In genomic region chr7:97536571-97536970, GRCm38 (mm10) we compare ENCODE assay signal across 25 mouse cellular contexts.
"Had no signal": no experiment of that assay in that cellular context is flagged by ENCODE, and none has a peak within 500 bp of the region (broad histone marks: within the 10 kb centered on the region; RNA-seq: fewer than 3 reads in every experiment).

No protein-coding gene starts in this region.

- H3K27me3 ChIP-seq: heart, embryonic 12.5 days; hindbrain, embryonic 12.5 days; intestine, embryonic 15.5 days; limb, embryonic 13.5 days; limb, embryonic 15.5 days; liver, embryonic 12.5 days had no signal

- H3K4me3 ChIP-seq: gastrocnemius, adult 2 months; heart, adult 2 months; heart, embryonic 12.5 days; hindbrain, embryonic 10.5 days; hindbrain, embryonic 12.5 days; intestine, embryonic 15.5 days; layer of hippocampus, adult 2 months; limb, embryonic 13.5 days; limb, embryonic 15.5 days; liver, embryonic 12.5 days had no signal

- H3K4me2 ChIP-seq: heart, embryonic 12.5 days; hindbrain, embryonic 12.5 days; hindbrain, embryonic 14.5 days; intestine, embryonic 15.5 days; limb, embryonic 13.5 days; limb, embryonic 15.5 days; liver, embryonic 12.5 days had no signal

- ATAC-seq: hindbrain, embryonic 16.5 days; inflammation-experienced regulatory T-cells, adult 6 months; intestine, embryonic 15.5 days; intestine, postnatal 0 days; liver, embryonic 12.5 days had no signal

- H3K4me1 ChIP-seq: heart, embryonic 12.5 days; hindbrain, embryonic 10.5 days; hindbrain, embryonic 12.5 days; intestine, embryonic 15.5 days; limb, embryonic 13.5 days; limb, embryonic 15.5 days; liver, embryonic 12.5 days had no signal

- H3K9ac ChIP-seq: heart, embryonic 12.5 days; hindbrain, embryonic 12.5 days; hindbrain, embryonic 14.5 days; intestine, embryonic 15.5 days; limb, embryonic 13.5 days; limb, embryonic 15.5 days; liver, embryonic 12.5 days; liver, embryonic 14.5 days had no signal

- H3K9me3 ChIP-seq: heart, embryonic 12.5 days; hindbrain, embryonic 10.5 days; hindbrain, embryonic 12.5 days; intestine, embryonic 15.5 days; limb, embryonic 13.5 days; limb, embryonic 15.5 days; liver, embryonic 12.5 days had no signal

- H3K27ac ChIP-seq: gastrocnemius, adult 2 months; heart, adult 2 months; hindbrain, embryonic 10.5 days; hindbrain, embryonic 12.5 days; hindbrain, embryonic 14.5 days; intestine, embryonic 15.5 days; layer of hippocampus, adult 2 months; limb, embryonic 13.5 days; limb, embryonic 15.5 days; liver, embryonic 12.5 days; liver, embryonic 14.5 days had no signal

- DNase-seq: gastrocnemius, adult 2 months; gastrocnemius, postnatal 10 days; gastrocnemius, postnatal 25 days; heart, adult 2 months; heart, postnatal 10 days; heart, postnatal 4 days; kidney, adult 18-20 months; kidney, adult 8-10 months; kidney, postnatal 10 days; kidney, postnatal 25 days; kidney, postnatal 4 days; left cerebral cortex, postnatal 4 days had no signal
